ENCODE assay signal across 7 mouse cellular contexts in genomic region chr2:97466243-97466793, GRCm38 (mm10).
DNase-seq lines count a peak whose midpoint lies in the region; ATAC-seq and TF ChIP-seq lines count a peak whose summit lies in the region.

No protein-coding gene starts in this region.

- H3K4me1 ChIP-seq in intestine, postnatal 0 days (replicated peaks; ENCODE audit: control insufficient read depth, insufficient read depth, low read length), result no peaks in the 10 kb centered on the region
- peaks cover 27% of the 10 kb centered on the region for H3K4me1 ChIP-seq in midbrain, embryonic 10.5 days

- peak; percentile 98 for ATAC-seq in granulocyte monocyte progenitor cell, adult 5-6 weeks (replicated peaks; ENCODE audit: poor library complexity, severe bottlenecking)
- peak; percentile 77 for ATAC-seq in intestine, postnatal 0 days

- no peaks in the 10 kb centered on the region for H3K36me3 ChIP-seq in intestine, postnatal 0 days (ENCODE audit: control insufficient read depth, insufficient read depth)
- H3K36me3 ChIP-seq in midbrain, embryonic 10.5 days, result no peaks in the 10 kb centered on the region

- intact Hi-C loops in left cerebral cortex, postnatal 36 days (cut with DNase I), result loop anchor here (5.0 kb wide), 4 partner anchors 141 to 1921 kb away; no protein-coding TSS in a partner anchor

- H3K27ac ChIP-seq in intestine, postnatal 0 days (ENCODE audit: low read depth, low read length), result no peak overlapping the region
- H3K27ac ChIP-seq in midbrain, embryonic 10.5 days (replicated peaks), result peak overlapping the region; percentile 80

- peak; percentile 93 for TF ChIP-seq CTCF in intestine, postnatal 0 days (IDR thresholded peaks at IDR 0.05; ENCODE audit: low read depth)

- H3K9ac ChIP-seq in intestine, postnatal 0 days (ENCODE audit: low read depth, low read length), result no peak overlapping the region; the same call in 1 of the 2 replicates

- peak overlapping the region; percentile 83 for H3K4me2 ChIP-seq in intestine, postnatal 0 days (replicated peaks; ENCODE audit: low read depth)

- 1% methylated on average over 25 of the region's 25 CpGs for WGBS in intestine, postnatal 0 days
- under 1% methylated on average over 25 of the region's 25 CpGs for WGBS in midbrain, embryonic 10.5 days

- H3K9me3 ChIP-seq in intestine, postnatal 0 days (ENCODE audit: control insufficient read depth), result no peaks in the 10 kb centered on the region
- H3K9me3 ChIP-seq in midbrain, embryonic 10.5 days (replicated peaks), result no peaks in the 10 kb centered on the region

- H3K4me3 ChIP-seq in intestine, postnatal 0 days (ENCODE audit: low read depth, low read length), result peak overlapping the region; percentile 55
- peak overlapping the region; percentile 63 for H3K4me3 ChIP-seq in midbrain, embryonic 10.5 days

- peak; percentile 74 for DNase-seq in adrenal gland, postnatal 25 days
- peak; percentile 74 for DNase-seq in embryo, embryonic 11.5 days (ENCODE audit: low read depth, low spot score)
- DNase-seq in left cerebral cortex, postnatal 36 days (ENCODE audit: low spot score in 2 of 2), result peak; percentile 87 to 89
- DNase-seq in midbrain, embryonic 10.5 days (ENCODE audit: low spot score), result peak; percentile 80
- DNase-seq in spleen, postnatal 4 days (ENCODE audit: low spot score in 2 of 2), result peak; percentile 19 to 64

- 0 out of 2 replicates have a peak, but pooled peaks cover 5% of the 10 kb centered on the region for H3K27me3 ChIP-seq in intestine, postnatal 0 days (replicated peaks; ENCODE audit: control insufficient read depth, insufficient read depth, low read length)
- peaks cover 17% of the 10 kb centered on the region for H3K27me3 ChIP-seq in midbrain, embryonic 10.5 days (ENCODE audit: low read depth, poor library complexity, severe bottlenecking)
